Mouse (Mus musculus): ENCODE data around the gene Eno1.
A peak's percentile ranks its signal among the peaks of the same experiment; 100 is the strongest.

Eno1 gene

DNA sequence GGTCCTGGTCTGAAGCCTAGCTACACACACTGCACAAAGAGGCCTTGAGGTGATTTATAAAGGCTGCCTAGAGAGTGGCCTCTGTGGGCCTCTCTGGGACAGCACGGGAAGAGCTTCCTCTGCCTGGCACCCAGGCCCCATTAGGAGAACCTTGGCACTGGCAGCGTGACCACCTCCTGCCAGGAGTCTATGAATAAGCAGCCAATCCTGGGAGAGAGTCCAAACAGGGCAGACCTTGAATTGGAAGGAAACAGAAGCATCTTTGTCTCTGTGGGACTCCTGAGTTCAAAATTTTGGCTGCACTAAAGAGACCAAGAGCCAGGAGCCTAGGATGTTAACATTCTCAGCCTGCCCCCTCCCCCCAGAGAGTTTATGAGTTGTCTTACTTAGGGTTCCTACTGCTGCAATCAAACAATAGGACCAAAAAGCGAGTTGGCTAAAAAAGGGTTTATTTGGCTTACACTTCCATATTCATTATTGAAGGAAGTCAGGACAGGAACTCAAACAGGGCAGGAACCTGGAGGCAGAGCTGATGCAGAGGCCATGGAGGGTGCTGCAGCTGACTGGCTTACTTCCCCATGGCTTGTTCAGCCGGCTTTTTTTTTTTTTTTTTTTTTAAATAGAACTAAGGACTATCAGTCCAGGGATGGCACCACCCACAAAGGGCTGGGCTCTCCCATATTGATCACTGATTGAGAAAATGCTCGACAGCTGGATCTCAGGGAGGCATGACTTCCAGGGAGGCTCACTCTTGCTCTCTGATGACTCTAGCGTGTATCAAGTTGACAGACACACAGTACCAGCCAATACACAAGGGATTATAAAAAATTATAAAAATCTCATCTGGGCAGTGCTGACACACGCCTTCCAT, 9.5 kb upstream of the Eno1 start:
- peak; percentile 79 for DNase-seq (ENCODE audit: low read depth, low spot score)

DNA sequence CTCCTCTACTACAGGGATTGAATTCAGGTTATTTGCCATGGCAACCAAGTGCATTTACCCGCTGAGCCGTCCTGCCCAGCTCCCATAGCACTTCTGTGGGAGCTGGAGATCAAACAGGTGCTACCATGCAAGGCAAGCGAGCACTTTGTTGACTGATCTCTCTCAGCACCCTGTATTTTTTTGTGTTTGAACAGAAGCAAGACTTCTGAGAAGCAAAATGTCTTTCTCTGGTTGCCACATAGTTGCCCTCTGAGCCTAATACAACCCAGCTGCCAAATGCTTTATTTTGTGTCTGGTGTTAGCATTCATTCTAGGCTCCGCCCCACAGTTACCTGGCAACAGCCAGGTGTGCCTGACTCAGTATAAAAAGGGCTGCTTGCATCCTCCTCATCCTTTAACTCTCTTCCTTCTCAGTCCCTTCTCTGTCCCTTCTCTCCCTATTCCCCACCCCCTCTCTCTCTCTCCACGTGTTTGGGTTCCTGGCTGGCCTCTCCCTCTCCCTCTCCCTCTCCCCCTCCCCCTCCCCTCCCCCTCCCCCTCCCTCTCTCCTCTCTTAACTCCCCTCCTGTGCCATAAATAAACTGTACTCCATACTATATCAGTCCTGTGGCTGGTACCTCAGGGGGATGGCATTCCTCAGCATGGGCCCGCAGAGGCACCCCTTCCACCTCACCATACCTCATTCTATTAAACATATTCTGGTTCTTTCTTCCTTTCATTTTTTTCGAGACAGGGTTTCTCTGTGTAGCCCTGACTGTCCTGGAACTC, 7.8 kb upstream of the Eno1 start:
- no peak for DNase-seq (ENCODE audit: low read depth, low spot score)

GRCm38 (mm10) chr4:150229747-150230390, 6.7 kb upstream of the Eno1 start:
- no peak for DNase-seq (ENCODE audit: low read depth, low spot score)

- no peak for DNase-seq (ENCODE audit: low read depth, low spot score)
These were observed 5.8 kb upstream of the Eno1 start for GRCm38 (mm10) chr4:150230460-150231407.

DNA sequence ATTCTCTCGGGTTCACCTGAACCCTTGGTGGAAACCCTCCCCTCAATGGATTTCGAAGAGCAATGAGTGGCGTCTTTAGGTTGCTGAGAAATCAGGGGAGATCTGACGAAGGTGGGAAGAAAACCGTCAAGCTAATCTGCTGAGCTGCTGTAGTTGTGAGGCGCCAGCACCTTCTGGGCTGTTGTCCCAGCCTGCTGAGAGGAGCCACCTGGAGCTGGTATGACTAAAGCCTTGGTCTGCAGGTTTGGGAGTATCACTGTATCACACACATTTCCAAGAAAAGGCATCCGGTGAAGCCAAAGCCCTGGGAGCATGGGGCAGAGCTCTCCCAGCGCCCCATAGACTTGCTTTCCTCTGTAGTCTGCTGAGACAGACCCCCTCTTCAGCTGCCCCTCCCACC, 4.7 kb upstream of the Eno1 start:
- DNase-seq (ENCODE audit: low read depth, low spot score), result no peak

- no peak for DNase-seq (ENCODE audit: low read depth, low spot score)
These were observed 1.8 kb upstream of the Eno1 start for GRCm38 (mm10) chr4:150234599-150235327.

DNA sequence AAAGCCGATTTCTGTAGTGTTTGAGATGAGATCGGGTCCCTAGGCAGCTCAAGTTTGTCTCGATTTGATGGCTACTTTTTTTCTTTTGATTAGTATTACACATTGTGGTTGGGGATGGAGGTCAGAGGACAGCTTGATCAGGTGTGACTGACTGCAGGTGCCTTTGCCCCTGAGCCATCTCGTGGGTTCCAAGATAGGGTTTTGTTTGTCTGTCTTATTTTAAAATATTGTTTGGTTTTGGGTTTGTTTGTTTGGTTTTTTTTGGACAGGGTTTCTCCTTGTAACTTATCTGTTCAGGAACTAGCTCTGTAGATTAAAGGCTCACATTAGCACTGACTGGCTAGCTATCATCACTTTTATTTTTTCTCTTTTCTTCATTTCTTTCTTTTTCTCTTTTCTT, 936 bp upstream of the Eno1 start:
- no peak for DNase-seq (ENCODE audit: low read depth, low spot score)

GRCm38 (mm10) chr4:150236031-150236430, 490 bp upstream of the Eno1 start:
- DNase-seq (ENCODE audit: low read depth, low spot score), result no peak

DNA sequence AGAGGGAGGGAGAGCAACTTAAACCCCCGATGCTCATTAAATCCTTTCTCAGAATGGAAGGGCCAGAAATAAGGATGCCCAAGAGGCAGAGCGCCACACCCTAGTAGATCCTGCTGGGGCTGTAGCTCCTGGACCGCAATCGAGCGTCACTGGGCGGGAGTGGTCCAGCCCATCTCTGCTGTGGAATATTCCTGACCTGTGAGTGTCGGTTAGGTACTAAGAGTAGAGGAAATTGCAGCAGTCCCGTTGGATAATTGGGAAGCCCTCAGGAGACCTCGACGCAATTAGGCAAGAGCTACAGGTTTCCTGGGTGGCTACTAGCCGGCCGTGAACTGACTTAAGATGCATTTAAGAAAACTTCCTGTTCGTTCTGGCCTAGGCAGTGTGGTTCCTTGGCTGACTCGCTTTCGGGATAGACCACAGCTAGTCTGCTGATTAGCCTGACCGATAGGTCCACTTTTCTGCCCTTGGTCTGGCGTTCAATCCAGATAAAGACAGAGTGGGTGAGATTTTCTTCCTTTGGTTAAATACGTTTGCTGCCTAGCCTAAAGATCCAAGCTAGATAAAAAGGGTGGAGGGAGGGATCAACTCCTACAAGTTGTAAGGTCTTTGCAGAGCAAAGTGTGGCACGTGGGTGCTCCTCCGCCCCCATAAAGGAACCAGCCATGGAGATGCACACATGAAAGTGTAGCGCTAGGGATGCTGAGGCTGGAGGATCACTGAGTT, 1.3 kb downstream of the Eno1 start:
- DNase-seq (ENCODE audit: low read depth, low spot score), result no peak

GRCm38 (mm10) chr4:150238433-150239086, 2.0 kb downstream of the Eno1 start:
- DNase-seq (ENCODE audit: low read depth, low spot score), result no peak

DNA sequence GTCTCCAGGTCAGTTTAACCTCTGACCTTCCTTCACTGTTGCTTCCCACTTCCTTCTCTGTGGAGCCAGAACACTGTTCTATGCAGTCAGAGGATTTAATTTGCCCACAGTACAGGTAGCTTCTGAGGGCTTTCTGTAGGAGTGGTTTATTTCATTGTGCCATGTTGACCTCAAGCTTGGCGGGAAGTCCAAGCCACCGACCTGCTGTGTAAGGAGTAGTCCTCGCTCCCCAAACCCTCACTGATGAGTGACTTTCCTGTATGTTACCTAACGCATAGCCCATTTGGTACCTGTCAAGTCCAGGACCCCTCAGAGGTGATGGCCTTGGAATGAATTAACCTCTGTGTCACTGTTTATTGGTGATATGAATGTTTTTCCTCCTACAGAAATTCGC, 2.6 kb downstream of the Eno1 start:
- DNase-seq (ENCODE audit: low read depth, low spot score), result no peak

DNA sequence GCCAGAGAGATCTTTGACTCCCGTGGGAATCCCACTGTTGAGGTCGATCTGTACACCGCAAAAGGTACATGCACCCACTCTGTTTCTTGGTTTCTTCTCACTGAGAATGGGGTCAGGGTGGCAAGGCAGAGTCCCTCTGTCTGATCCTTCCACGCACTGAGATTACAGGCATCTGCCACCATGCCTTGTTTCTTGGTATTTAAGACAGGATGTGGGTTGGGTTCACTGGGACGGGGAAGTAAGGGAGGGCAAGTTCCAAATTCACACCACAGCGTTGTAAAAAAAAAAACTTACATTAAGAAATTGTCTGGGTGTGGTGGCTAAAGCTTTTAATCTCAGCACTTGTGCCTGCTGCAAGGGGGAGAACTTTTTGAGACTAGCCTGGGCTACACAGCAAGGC, 3.0 kb downstream of the Eno1 start:
- DNase-seq (ENCODE audit: low read depth, low spot score), result no peak

DNA sequence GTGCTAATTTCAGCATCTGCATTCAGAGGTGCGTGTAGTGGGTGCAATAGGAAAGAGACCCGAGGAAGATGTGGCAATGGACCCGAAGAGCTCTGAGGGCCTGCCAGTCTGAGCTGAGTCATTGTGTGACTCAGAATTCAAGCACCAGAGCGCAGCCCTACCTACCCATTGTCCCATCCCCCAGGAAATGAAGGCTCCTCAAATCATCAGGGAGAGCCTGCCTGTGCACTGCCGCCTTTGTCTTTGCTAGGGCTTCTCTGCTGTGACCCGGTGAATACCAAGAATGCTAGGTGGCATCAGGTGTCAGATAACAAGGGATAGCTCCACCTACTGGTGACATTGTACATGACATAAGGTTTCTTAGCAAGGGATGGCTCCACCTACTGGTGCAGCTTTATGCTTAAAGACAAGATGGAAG, 3.4 kb downstream of the Eno1 start:
- peak; percentile 61 for DNase-seq (ENCODE audit: low read depth, low spot score)

DNA sequence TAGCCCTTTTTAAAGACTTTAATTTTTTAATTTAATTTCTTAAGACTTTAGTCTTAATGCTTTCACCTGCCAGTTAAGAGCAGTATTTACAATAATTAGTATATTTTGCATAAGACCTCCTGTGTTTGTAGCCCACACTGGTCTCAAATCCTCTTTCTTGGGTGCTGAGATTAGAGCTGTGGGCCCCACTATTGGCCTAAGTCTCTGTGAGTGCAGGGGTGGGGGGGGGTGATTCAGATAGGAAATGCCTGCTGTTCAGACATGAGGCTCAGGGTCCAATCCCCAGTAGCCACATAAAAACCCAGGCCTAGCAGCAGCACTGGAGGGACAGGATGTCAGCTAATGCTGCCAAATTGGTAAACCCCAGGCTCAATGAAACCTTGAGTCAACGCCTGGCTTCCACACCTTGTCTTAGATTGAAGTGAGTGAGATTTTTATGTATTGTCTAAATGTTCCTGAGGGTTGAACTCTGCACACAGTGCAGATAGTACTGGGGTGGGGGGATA, 3.9 kb downstream of the Eno1 start:
- no peak for DNase-seq (ENCODE audit: low read depth, low spot score)

DNA sequence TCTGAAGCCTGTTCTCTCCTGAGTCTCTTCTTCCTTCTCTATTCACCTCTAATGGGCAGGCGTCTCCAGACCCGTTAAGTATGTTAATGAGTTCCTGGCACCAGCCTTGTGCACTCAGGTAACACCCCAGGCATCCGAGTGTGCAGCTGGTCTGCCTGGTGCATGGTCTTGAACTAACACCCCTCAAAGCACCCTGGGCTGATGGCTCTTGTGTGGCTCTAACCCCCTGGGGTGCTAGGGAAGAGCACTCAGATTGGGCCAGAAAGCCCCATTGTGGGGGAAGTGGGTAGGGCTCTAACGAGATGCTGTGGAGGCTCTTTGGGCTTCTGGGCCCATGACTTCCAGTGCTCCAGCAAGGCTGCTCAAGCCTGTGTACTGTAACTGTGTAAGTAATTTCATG, 5.2 kb downstream of the Eno1 start:
- no peak for DNase-seq (ENCODE audit: low read depth, low spot score)

- DNase-seq (ENCODE audit: low read depth, low spot score), result no peak
These were observed 6.2 kb downstream of the Eno1 start for GRCm38 (mm10) chr4:150242745-150243144.

DNA sequence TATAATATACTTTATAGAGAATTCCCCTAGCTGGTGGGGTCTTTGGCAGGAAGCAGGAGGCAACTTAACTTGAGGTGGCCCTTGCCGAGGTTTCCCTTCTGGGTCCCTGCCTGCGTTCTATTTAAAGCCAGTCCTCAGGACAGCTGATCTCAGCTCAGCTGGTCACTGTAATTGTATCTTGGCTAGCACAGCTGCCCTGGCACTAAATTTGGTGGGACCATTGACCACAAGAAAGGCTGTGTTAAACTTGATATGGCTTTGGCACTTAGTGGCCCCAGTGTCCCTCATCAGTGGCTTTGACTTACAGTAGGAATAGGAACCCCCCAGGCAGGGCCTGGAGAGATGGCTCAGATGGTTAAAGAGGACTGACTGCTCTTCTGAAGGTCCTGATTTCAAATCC, 9.4 kb downstream of the Eno1 start:
- DNase-seq (ENCODE audit: low read depth, low spot score), result no peak

DNA sequence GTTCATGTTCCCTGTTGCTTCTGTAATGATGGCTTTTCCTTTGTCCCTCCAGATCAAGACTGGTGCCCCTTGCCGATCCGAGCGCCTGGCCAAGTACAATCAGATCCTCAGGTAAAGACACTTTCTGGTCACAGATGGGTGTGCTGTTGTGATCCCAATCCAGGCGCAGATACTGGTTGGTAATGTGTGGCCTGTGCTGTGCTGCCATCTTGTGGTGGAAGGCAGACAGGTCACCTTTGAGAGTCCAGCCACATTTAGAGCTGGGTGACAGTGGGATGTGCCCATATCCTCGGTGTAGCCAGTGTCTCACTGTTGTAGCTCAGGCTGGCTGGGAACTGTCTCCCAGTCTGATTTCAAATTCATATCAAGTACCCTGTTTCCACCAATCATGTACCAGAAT, 11.5 kb downstream of the Eno1 start:
- no peak for DNase-seq (ENCODE audit: low read depth, low spot score)

DNA sequence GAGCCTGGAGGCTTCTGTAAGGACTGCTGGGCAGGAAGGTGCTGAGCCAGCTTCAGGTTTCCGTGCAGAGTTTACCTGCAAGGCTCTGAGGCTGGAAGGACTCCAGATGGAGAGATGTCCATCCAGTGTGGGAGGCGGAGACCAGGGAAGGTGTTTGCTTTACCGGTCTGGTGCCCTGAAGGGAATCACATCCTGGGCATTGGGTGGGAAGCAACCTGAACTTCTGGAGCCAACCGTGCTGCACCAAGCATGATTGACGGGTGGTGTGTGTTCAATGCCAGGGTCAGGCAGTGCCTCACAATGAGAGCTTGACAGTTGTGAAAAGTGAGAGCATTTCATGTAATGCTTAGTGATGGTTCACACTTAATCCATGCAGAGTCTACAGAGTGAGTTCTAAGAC, 12.4 kb downstream of the Eno1 start:
- no peak for DNase-seq (ENCODE audit: low read depth, low spot score)
